Mouse (Mus musculus) c-Kit-positive CD71-negative TER-119-negative erythroid progenitor cells, embryonic 14.5 days (primary cell): ENCODE data around the gene Hcar1.

Source experiments
- DNase-seq: peaks from one replicate; pipeline ENCODE4 v3.0.0-alpha.2; 2013; ENCODE audit warnings: low read depth

The Hcar1 gene

GRCm38 (mm10) chr5:123863934-123864333 is 15.9 kb downstream of the Hcar1 start:
- no peak for DNase-seq

GRCm38 (mm10) chr5:123862374-123863350 is 17.2 kb downstream of the Hcar1 start:
- DNase-seq = no peak

- no peak for DNase-seq
Observed at GRCm38 (mm10) chr5:123858798-123859197, 21.0 kb downstream of the Hcar1 start.

- DNase-seq = no peak
Observed at GRCm38 (mm10) chr5:123854511-123854910, 25.3 kb downstream of the Hcar1 start.

- no peak for DNase-seq
Observed at GRCm38 (mm10) chr5:123853877-123854504, 25.8 kb downstream of the Hcar1 start.

GRCm38 (mm10) chr5:123851398-123851797 is 28.4 kb downstream of the Hcar1 start:
- DNase-seq = no peak

GRCm38 (mm10) chr5:123844316-123844715 is 35.5 kb downstream of the Hcar1 start:
- DNase-seq = no peak

- no peak for DNase-seq
Observed at GRCm38 (mm10) chr5:123843816-123844215, 36.0 kb downstream of the Hcar1 start.

- DNase-seq = no peak
Observed at GRCm38 (mm10) chr5:123842935-123843282, 36.9 kb downstream of the Hcar1 start.

- no peak for DNase-seq
Observed at GRCm38 (mm10) chr5:123842221-123842934, 37.4 kb downstream of the Hcar1 start.

- no peak for DNase-seq
Observed at GRCm38 (mm10) chr5:123837371-123837770, 42.4 kb downstream of the Hcar1 start.

GRCm38 (mm10) chr5:123834836-123835235 is 45.0 kb downstream of the Hcar1 start:
- DNase-seq = no peak

- DNase-seq = peak; percentile 46
Observed at GRCm38 (mm10) chr5:123832309-123832708, 47.5 kb downstream of the Hcar1 start.

- no peak for DNase-seq
Observed at GRCm38 (mm10) chr5:123827659-123828091, 52.1 kb downstream of the Hcar1 start.
